Mouse (Mus musculus) thymus, adult 2 months (tissue): Measurements from ENCODE around the gene Ckb. TPM values are rescaled to one million over a fixed set of nuclear protein-coding genes. Genes with fewer than 3 reads are reported as not detected.

ENCODE experiments used
- DNase-seq: peaks from one replicate; pipeline ENCODE4 v3.0.0; 2021
- H3K27ac ChIP-seq: fragments of 200-500 bp; 2 replicates; pipeline ENCODE4 v1.5.1; 2012; ENCODE audit warnings: low read length, control low read depth; ENCODE audit not compliant: control insufficient read depth, insufficient read depth
- H3K27me3 ChIP-seq: fragments of 200-500 bp; 2 replicates; pipeline ENCODE4 v1.6.1; 2012; ENCODE audit warnings: mild to moderate bottlenecking, low read length, moderate library complexity, mixed read lengths; ENCODE audit not compliant: control insufficient read depth, insufficient read depth
- H3K36me3 ChIP-seq: fragments of 200-500 bp; 2 replicates; pipeline ENCODE4 v1.6.1; 2012; ENCODE audit warnings: mild to moderate bottlenecking, low read length, moderate library complexity; ENCODE audit not compliant: control insufficient read depth, insufficient read depth
- H3K4me1 ChIP-seq: fragments of 200-500 bp; replicated peaks from 2 replicates; pipeline ENCODE4 v1.6.1; 2012; ENCODE audit warnings: low read length; ENCODE audit not compliant: control insufficient read depth, insufficient read depth
- H3K4me3 ChIP-seq: fragments of 200-500 bp; 2 replicates; pipeline ENCODE4 v1.5.1; 2012; ENCODE audit warnings: mild to moderate bottlenecking, low read length, control low read depth, moderate library complexity; ENCODE audit not compliant: control insufficient read depth, insufficient read depth
- CTCF ChIP-seq: fragments of 200-500 bp; IDR thresholded peaks from 2 replicates; pipeline ENCODE4 v1.5.1; 2012; ENCODE audit warnings: mild to moderate bottlenecking, control low read depth, low read length, moderate library complexity, borderline replicate concordance; ENCODE audit not compliant: control insufficient read depth, poor library complexity, insufficient read depth; ENCODE audit errors: extremely low read depth
- POLR2A ChIP-seq: fragments of 200-500 bp; IDR thresholded peaks from 2 replicates; pipeline ENCODE4 v1.6.1; 2012; ENCODE audit warnings: mild to moderate bottlenecking, low read length, control low read depth, moderate library complexity; ENCODE audit not compliant: control insufficient read depth, poor library complexity, insufficient read depth; ENCODE audit errors: extremely low read depth
- WGBS: fragments of 180-500 bp; shearing (Covaris S2); methylation state at CpG from one replicate; pipeline ENCODE4 v1.1.7; 2018; 5-methylcytosine and 5-hydroxymethylcytosine counted together
- polyA plus RNA-seq: library from polyadenylated mRNA; depleted of rRNA; stranded (reverse); fragments of >200 nt; gene quantifications from 2 replicates; pipeline ENCODE4 v1.2.3, GENCODE M21; 2012

Gene Ckb
- polyA plus RNA-seq, 1 experiment: 119 TPM

DNA sequence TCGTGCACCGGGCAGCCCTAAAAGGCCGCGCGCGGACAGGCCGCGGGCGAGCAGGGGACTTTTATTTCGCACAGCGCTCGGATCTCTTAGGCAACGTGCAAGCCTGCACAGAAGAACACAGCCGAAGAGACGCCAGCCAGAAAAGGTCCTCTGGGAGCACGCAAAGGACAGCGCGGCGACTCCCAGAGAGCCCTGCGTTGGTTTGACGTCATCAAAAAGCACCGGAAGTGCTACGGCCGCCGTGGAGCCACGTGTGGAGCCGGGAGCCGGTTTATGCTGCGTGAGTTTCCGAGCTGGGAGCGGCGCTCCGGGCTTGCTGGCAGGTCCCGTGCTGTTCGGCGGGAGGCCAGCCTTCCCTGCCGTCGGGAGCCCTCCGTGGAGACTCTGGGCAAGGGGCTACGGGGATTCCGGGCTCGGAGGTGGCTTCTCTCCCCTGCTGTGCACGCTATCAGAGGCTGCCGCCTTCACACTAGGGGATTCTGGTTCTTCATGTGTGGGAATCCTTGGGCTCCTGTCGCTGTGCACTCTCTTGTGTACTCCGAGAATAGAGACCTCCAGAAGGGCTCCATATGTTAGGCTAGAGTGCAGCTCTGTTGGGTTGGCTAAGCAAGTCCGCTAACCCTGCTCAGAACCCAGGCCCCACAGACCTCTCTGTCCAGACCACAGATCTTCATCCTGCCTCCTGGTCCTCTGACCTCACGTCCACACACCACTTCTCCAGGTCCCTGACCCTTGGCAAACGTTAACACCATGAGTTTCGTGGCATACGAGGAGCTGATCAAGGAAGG is 5.9 kb upstream of the Ckb start, which contains the start of gene Trmt61a:
TSS of gene Trmt61a (plus strand) at position 224 of the 788 bp plus-strand sequence.
- peak; percentile 30; the same call in 1 of the 2 replicates for TF ChIP-seq POLR2A
- TF ChIP-seq CTCF: 0 out of 2 replicates have a peak, but pooled peaks have one; percentile 20
- DNase-seq: peak; percentile 85
- WGBS: under 1% methylated on average over 51 of the region's 51 CpGs
- H3K27me3 ChIP-seq: peaks cover 2% of the 10 kb centered on the region; the same call in 1 of the 2 replicates
- H3K4me3 ChIP-seq: peak within 1 kb of the TSS; percentile 66
- H3K4me1 ChIP-seq: peaks cover 18% of the 10 kb centered on the region
- H3K27ac ChIP-seq: peak within 1 kb of the TSS; percentile 13
- H3K36me3 ChIP-seq: no peaks in the 10 kb centered on the region

DNA sequence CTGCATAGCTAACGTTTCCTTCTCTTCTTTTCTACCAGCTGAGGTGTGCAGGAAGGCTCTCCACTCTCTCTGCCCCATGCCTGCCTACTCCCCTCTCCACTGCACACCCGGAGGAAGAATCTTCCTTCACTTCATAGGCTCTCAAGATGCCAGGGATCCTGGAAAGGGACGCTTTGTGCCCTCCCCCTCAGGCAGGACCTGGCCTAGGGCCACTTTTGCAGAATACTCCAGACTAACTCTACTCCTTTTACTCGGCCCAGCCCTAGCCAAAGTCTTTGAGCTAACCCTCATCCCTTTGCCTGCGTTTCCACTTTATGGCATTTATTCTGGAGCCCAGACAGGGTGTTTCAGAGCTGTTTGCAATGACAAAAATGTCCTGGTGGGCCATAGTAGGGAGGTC is 5.3 kb upstream of the Ckb start:
- TF ChIP-seq CTCF (no peak), POLR2A (no peak)
- H3K4me1 ChIP-seq: peaks cover 20% of the 10 kb centered on the region
- H3K36me3 ChIP-seq: no peaks in the 10 kb centered on the region
- WGBS: 40% methylated on average over 5 of the region's 5 CpGs
- H3K27me3 ChIP-seq: peaks cover 8% of the 10 kb centered on the region; the same call in 1 of the 2 replicates
- no peak for DNase-seq
- H3K4me3 ChIP-seq: peak overlapping the region; percentile 66
- H3K27ac ChIP-seq: peak overlapping the region; percentile 13

- Histone ChIP-seq H3K27ac (no peak overlapping the region), H3K36me3 (no peaks in the 10 kb centered on the region), H3K4me1 (peaks cover 34% of the 10 kb centered on the region), H3K4me3 (no peak overlapping the region), H3K27me3 (peaks cover 15% of the 10 kb centered on the region; the same call in 1 of the 2 replicates)
- TF ChIP-seq POLR2A (no peak), CTCF (no peak)
- 67% methylated on average over 6 of the region's 6 CpGs for WGBS
- DNase-seq: no peak
Observed at GRCm38 (mm10) chr12:111675797-111676580, 3.9 kb upstream of the Ckb start.

DNA sequence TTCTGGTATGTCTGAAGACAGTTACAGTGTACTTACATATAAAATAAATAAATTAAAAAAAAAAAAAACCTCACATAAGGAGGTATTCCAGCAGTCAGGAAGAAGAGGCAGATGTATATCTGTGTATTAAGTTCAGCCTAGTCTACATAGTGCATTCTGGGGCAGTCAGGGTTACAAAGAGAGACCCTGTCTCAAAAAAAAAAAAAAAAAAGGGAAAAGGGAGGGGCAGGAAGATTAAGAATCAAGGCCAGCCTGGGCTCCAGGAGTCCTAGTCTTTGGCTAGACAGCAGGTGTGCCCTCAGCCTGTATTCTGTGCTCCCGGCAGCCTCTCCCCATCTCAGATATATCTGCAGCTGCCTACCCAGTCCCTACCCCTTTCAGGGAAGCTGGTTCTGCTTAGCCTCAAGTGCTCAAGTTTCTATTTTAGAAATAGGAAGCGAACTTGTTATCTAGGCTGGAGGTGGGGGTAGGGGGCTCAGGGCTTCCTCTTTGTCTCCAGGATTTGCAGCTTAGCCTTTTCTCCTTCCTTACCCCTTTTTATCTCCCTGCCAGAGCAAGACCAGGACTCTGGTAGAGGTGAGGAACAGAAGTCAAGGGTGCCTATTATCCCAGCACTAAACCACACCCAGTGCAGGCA is 2.8 kb upstream of the Ckb start:
- no peaks in the 10 kb centered on the region for H3K36me3 ChIP-seq
- DNase-seq: no peak
- H3K4me1 ChIP-seq: peaks cover 37% of the 10 kb centered on the region
- peaks cover 20% of the 10 kb centered on the region; the same call in 1 of the 2 replicates for H3K27me3 ChIP-seq
- no peak overlapping the region for H3K4me3 ChIP-seq
- WGBS: 15% methylated on average over 2 of the region's 2 CpGs
- no peak for TF ChIP-seq POLR2A
- no peak for TF ChIP-seq CTCF
- H3K27ac ChIP-seq: no peak overlapping the region

GRCm38 (mm10) chr12:111672581-111672980 is 443 bp upstream of the Ckb start:
- Histone ChIP-seq H3K4me1 (peaks cover 33% of the 10 kb centered on the region), H3K27ac (no peak overlapping the region), H3K36me3 (no peaks in the 10 kb centered on the region), H3K4me3 (peak overlapping the region; percentile 51), H3K27me3 (peaks cover 20% of the 10 kb centered on the region; the same call in 1 of the 2 replicates)
- TF ChIP-seq CTCF: no peak
- TF ChIP-seq POLR2A: no peak
- no peak for DNase-seq
- 15% methylated on average over 12 of the region's 12 CpGs for WGBS

DNA sequence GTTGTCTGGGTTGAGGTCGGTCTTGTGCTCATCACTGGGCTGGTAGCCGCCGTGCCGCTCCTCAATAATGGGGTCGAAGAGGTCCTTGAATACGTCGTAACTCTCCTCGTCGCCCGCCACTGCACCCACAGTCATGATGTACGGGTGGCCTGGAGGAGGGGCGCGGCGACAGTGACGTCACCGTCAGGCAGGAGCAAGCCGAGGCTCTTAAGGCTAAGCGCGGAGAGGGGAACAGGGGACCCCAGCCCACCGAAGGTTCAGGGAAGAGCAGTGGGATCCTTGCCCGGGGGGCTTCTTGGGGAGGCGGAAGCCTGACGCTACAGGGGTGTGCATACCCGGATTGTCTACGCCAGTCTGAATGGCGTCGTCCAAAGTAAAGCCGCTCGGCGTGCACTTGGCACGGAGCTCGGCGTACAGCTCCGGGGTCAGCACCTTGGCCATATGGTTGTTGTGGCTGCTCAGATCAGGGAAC is 671 bp downstream of the Ckb start:
- TF ChIP-seq CTCF (no peak), POLR2A (no peak)
- Histone ChIP-seq H3K27me3 (peaks cover 20% of the 10 kb centered on the region; the same call in 1 of the 2 replicates), H3K36me3 (no peaks in the 10 kb centered on the region), H3K4me1 (peaks cover 27% of the 10 kb centered on the region), H3K27ac (no peak overlapping the region), H3K4me3 (peak overlapping the region; percentile 51)
- 2% methylated on average over 34 of the region's 34 CpGs for WGBS
- peak; percentile 63 for DNase-seq
